Mouse (Mus musculus): Measurements from ENCODE around the gene Sh3bp5l.

Sh3bp5l gene

DNA sequence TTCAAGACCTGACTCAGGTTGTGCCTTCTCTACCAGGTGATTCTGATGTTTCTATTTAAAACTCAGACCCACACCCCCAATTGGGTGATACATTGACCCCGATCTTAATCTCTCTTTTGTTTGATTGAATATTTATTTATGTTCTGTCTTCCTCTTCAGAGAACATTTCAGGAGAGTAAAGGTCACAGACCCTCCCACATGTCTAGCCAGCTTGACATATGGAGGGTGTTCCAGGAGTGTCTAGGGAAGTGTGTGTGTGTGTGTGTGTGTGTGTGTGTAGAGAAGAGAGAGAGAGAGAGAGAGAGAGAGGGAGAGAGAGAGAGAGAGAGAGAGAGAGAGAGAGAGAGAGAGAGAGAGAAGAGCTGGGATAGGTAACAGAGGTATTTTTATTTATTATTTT lies 47.2 kb downstream of the Sh3bp5l start:
- no peak for DNase-seq (ENCODE audit: low spot score in 2 of 2)

DNA sequence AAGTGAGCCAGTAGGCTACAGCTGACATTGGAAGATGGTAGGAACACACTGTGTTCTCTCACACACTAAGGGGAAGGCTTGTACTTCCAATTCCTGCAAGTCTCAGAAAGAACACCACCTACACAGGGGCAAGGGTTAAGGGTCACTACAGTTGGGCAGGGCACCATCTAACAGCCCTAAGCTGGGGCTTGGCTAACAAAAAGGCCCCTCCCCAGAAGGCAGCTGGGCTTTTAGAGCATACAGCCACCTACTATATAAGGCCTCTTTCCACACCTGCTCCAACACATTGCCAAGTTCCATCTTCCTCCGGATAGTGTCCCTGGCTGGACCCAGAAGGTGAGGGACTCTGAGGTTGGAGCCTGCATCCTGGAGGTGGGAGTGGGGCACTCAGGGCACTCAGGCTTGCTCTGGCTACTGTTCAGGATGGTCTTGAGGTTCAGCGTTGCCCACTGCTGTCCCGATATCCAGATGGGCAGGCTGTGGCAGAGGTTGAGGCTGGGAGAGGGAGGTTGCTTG lies 48.3 kb downstream of the Sh3bp5l start, which contains the start of gene Lypd8:
Gene Lypd8, plus strand, starts transcription at position 281 of the 516 bp plus-strand sequence.
- no peak for DNase-seq (ENCODE audit: low spot score in 2 of 2)

DNA sequence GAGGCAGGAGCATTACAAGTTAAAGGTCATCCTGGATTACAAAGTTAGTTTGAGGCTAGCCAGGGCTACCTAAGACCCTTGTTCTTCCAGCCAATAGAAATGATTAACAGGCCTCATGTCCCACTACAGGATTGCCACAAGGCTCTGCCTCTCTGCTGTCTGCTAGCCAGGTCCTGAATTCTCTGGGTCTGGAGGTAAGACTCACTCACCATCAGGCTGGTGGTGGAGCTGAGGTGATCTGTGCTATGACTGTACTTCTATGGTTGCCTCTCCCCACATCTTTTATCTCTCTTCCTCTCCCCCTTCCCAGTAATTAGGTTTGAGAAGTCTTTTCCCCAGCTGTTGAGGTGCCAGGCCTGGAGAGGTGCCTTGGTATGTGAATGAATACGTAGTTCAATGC lies 49.0 kb downstream of the Sh3bp5l start:
- DNase-seq (ENCODE audit: low spot score in 2 of 2) = no peak

DNA sequence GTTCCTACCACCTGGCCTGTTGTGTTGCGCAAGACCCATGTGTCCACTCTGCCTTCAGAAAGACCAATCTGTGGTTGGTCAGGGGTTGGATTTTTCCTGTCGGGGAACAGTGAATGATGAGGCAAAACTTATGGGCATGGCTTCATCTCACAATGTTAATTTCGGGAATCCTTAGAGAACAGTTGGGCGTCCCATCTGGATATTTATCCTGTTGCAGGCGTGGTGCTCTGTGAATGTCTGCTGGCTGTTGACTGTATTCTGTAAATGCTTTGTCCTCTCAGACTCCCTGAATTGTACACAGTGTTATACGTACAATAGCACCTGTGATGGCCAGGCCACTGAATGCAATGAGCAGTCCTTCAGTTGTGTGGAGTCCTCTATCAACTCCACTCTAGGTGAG lies 51.9 kb downstream of the Sh3bp5l start:
- DNase-seq (ENCODE audit: low spot score in 2 of 2) = no peak
